Mouse (Mus musculus) Muller cell, postnatal 12 days (primary cell): ENCODE measurements at regions not wholly inside any gene's neighbourhood (a gene's known extent, or its start where the extent isn't known, plus 50 kb on each side); places are given as distances from the start of the nearest gene placed in this dataset.

Experiments used
- DNase-seq: peaks from one replicate; pipeline ENCODE4 v3.0.0-alpha.2; 2015; ENCODE audit errors: inconsistent ontology term

GRCm38 (mm10) chr3:6683679-6684078, 63.4 kb upstream of the 1700008P02Rik start:
- DNase-seq: no peak

- DNase-seq: no peak
These were observed 61.2 kb upstream of the 1700008P02Rik start for GRCm38 (mm10) chr3:6681411-6681810.

GRCm38 (mm10) chr3:6676382-6676781, 56.1 kb upstream of the 1700008P02Rik start:
- DNase-seq: no peak

- DNase-seq: no peak
These were observed 55.1 kb upstream of the 1700008P02Rik start for GRCm38 (mm10) chr3:6675354-6675753.
